Mouse (Mus musculus) natural killer cell, adult 2 months (primary cell): ENCODE data around the gene Acaa1a.

Source experiments
- DNase-seq, 2 experiments: peaks; one replicate each; pipeline ENCODE4 v3.0.0; 2022; ENCODE audit warnings: low spot score in 2 of 2

Gene Acaa1a

GRCm38 (mm10) chr9:119388956-119389355 is 49.5 kb downstream of the Acaa1a start:
- no peak for DNase-seq

- no peak for DNase-seq
Observed at GRCm38 (mm10) chr9:119390214-119390613, 50.7 kb downstream of the Acaa1a start.

DNA sequence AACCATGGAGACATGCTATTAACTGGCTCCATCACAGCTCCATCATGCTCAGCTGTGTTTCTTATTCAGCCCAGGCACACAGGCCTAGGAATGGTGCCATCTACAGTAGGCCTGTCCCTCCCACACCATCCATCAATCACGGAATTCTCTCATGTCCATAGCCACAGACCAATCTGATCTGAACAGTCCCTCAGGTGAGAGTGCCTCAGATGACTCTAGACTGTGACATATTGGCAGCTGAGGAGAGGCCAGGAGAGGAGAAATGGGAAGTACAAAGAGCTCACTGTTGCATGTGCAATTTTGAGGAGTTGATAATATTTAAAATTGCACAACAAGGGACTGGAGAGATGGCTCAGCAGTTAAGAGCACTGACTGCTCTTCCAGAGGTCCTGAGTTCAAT is 55.3 kb downstream of the Acaa1a start:
- no peak for DNase-seq
